ENCODE assay signal across 18 mouse cellular contexts in genomic region chr10:128053001-128053400, GRCm38 (mm10).
"Had no signal": no experiment of that assay in that cellular context is flagged by ENCODE, and none has a peak within 500 bp of the region (broad histone marks: within the 10 kb centered on the region; RNA-seq: fewer than 3 reads in every experiment).

No protein-coding gene starts in this region.

- DNase-seq: liver, postnatal 0 days; lung, adult 2 months; lung, postnatal 14 days; lung, postnatal 36 days; midbrain, embryonic 14.5 days; right cerebral cortex, postnatal 25 days; right cerebral cortex, postnatal 4 days; spleen, adult 18-20 months; thymus, adult 18-20 months; thymus, postnatal 14 days; thymus, postnatal 36 days had no signal

- H3K27me3 ChIP-seq: lung, embryonic 15.5 days; midbrain, embryonic 12.5 days; neural tube, embryonic 12.5 days had no signal

- H3K4me3 ChIP-seq: lung, embryonic 15.5 days; midbrain, embryonic 10.5 days; midbrain, embryonic 12.5 days; neural tube, embryonic 12.5 days had no signal

- H3K27ac ChIP-seq: lung, embryonic 15.5 days; macrophage; midbrain, embryonic 10.5 days; midbrain, embryonic 12.5 days; neural tube, embryonic 12.5 days had no signal

- H3K9me3 ChIP-seq: lung, embryonic 15.5 days; midbrain, embryonic 10.5 days; midbrain, embryonic 12.5 days; neural tube, embryonic 12.5 days had no signal

- ATAC-seq: liver, postnatal 0 days; lung, postnatal 0 days; midbrain, embryonic 16.5 days had no signal

- H3K9ac ChIP-seq: liver, postnatal 0 days; lung, embryonic 15.5 days; midbrain, embryonic 12.5 days; neural tube, embryonic 12.5 days had no signal
